8 mouse cellular contexts compared by ENCODE assay signal in genomic region chr14:121450504-121451423, GRCm38 (mm10). TPM values are rescaled to one million over a fixed set of nuclear protein-coding genes. Genes with fewer than 3 reads are reported as not detected.
A peak's percentile ranks its signal among the peaks of the same experiment; 100 is the strongest.
DNase-seq lines count a peak whose midpoint lies in the region; ATAC-seq and TF ChIP-seq lines count a peak whose summit lies in the region.

No protein-coding gene starts in this region.

- intact Hi-C loops in heart, adult 2 months (cut with DNase I), result loop anchor here (1.0 to 5.0 kb wide), 2 partner anchors 171 to 188 kb away; no protein-coding TSS in a partner anchor

- peak overlapping the region; percentile 21 for H3K4me3 ChIP-seq in embryonic facial prominence, embryonic 14.5 days (ENCODE audit: low read depth, low read length)
- peak overlapping the region; percentile 35 for H3K4me3 ChIP-seq in heart, adult 2 months
- no peak overlapping the region for H3K4me3 ChIP-seq in limb, embryonic 11.5 days (ENCODE audit: low read depth, low read length)
- peak overlapping the region; percentile 15; the same call in 1 of the 2 replicates for H3K4me3 ChIP-seq in midbrain, embryonic 13.5 days (replicated peaks)

- peaks cover 5% of the 10 kb centered on the region; the same call in 1 of the 2 replicates for H3K9me3 ChIP-seq in embryonic facial prominence, embryonic 14.5 days (ENCODE audit: control insufficient read depth, low read length)
- no peaks in the 10 kb centered on the region for H3K9me3 ChIP-seq in limb, embryonic 11.5 days (ENCODE audit: control insufficient read depth, low read length)
- no peaks in the 10 kb centered on the region for H3K9me3 ChIP-seq in midbrain, embryonic 13.5 days

- no peaks in the 10 kb centered on the region for H3K79me2 ChIP-seq in heart, adult 2 months (replicated peaks; ENCODE audit: control insufficient read depth, insufficient read depth, low read length)

- ATAC-seq in embryonic facial prominence, embryonic 14.5 days (ENCODE audit: low read depth), result peak; percentile 51
- 0 out of 2 replicates have a peak, but pooled peaks have one; percentile 19 for ATAC-seq in limb, embryonic 11.5 days (ENCODE audit: insufficient number of reproducible peaks, low FRiP score, low TSS enrichment, low read depth)
- no peak for ATAC-seq in midbrain, embryonic 13.5 days

- DNase-seq in A20 (ENCODE audit: low read depth, low spot score), result peak; percentile 71
- DNase-seq in adrenal gland, postnatal 25 days, result peak; percentile 48
- peak; percentile 88 for DNase-seq in embryonic facial prominence, embryonic 14.5 days (ENCODE audit: low spot score)
- peak; percentile 73 to 79 for DNase-seq in heart, adult 2 months
- peak; percentile 67 for DNase-seq in kidney, adult 18-20 months
- peak; percentile 57 for DNase-seq in limb, embryonic 11.5 days (ENCODE audit: low spot score)
- peak; percentile 62 to 65 for DNase-seq in spleen, adult 18-20 months

- WGBS in embryonic facial prominence, embryonic 14.5 days, result 15% methylated on average over 18 of the region's 18 CpGs
- WGBS in heart, adult 2 months, result 9% methylated on average over 18 of the region's 18 CpGs
- WGBS in limb, embryonic 11.5 days, result 23% methylated on average over 18 of the region's 18 CpGs
- WGBS in midbrain, embryonic 13.5 days, result 18% methylated on average over 18 of the region's 18 CpGs

- no peak overlapping the region for H3K27ac ChIP-seq in embryonic facial prominence, embryonic 14.5 days (replicated peaks; ENCODE audit: low read depth, low read length)
- peak overlapping the region; percentile 4; the same call in 1 of the 2 replicates for H3K27ac ChIP-seq in heart, adult 2 months
- H3K27ac ChIP-seq in limb, embryonic 11.5 days (replicated peaks; ENCODE audit: low read depth, low read length), result no peak overlapping the region
- no peak overlapping the region for H3K27ac ChIP-seq in midbrain, embryonic 13.5 days

- TF ChIP-seq CTCF in heart, adult 2 months (IDR thresholded peaks at IDR 0.05), result no peak; the same call in 1 of the 2 replicates

- H3K27me3 ChIP-seq in embryonic facial prominence, embryonic 14.5 days (replicated peaks; ENCODE audit: control insufficient read depth, insufficient read depth, low read length), result no peaks in the 10 kb centered on the region
- H3K27me3 ChIP-seq in heart, adult 2 months (ENCODE audit: control insufficient read depth, insufficient read depth, low read length), result no peaks in the 10 kb centered on the region
- no peaks in the 10 kb centered on the region for H3K27me3 ChIP-seq in limb, embryonic 11.5 days (ENCODE audit: control insufficient read depth, insufficient read depth, low read length)
- H3K27me3 ChIP-seq in midbrain, embryonic 13.5 days, result 0 out of 2 replicates have a peak, but pooled peaks cover 7% of the 10 kb centered on the region

- H3K4me2 ChIP-seq in embryonic facial prominence, embryonic 14.5 days (ENCODE audit: low read depth, low read length), result peak overlapping the region; percentile 54
- peak overlapping the region; percentile 37; the same call in 1 of the 2 replicates for H3K4me2 ChIP-seq in limb, embryonic 11.5 days (ENCODE audit: low read depth, severe bottlenecking)
- H3K4me2 ChIP-seq in midbrain, embryonic 13.5 days (replicated peaks), result peak overlapping the region; percentile 46

- TF ChIP-seq EP300 in heart, adult 2 months (IDR thresholded peaks at IDR 0.05; ENCODE audit: insufficient read depth, low read depth, low read length), result 0 out of 2 replicates have a peak, but pooled peaks have one; percentile 63

- no peaks in the 10 kb centered on the region for H3K36me3 ChIP-seq in embryonic facial prominence, embryonic 14.5 days (ENCODE audit: control insufficient read depth, insufficient read depth, low read length)
- no peaks in the 10 kb centered on the region for H3K36me3 ChIP-seq in heart, adult 2 months (ENCODE audit: control insufficient read depth, insufficient read depth, low read length)
- no peaks in the 10 kb centered on the region for H3K36me3 ChIP-seq in limb, embryonic 11.5 days (ENCODE audit: control insufficient read depth, insufficient read depth, low read length)
- no peaks in the 10 kb centered on the region for H3K36me3 ChIP-seq in midbrain, embryonic 13.5 days

- H3K4me1 ChIP-seq in embryonic facial prominence, embryonic 14.5 days (ENCODE audit: control insufficient read depth, insufficient read depth, low read length), result no peaks in the 10 kb centered on the region
- H3K4me1 ChIP-seq in heart, adult 2 months (ENCODE audit: control insufficient read depth, insufficient read depth, low read length), result peaks cover 2% of the 10 kb centered on the region; the same call in 1 of the 2 replicates
- H3K4me1 ChIP-seq in limb, embryonic 11.5 days (ENCODE audit: control insufficient read depth, insufficient read depth, low read length), result peaks cover 3% of the 10 kb centered on the region; the same call in 1 of the 2 replicates
- H3K4me1 ChIP-seq in midbrain, embryonic 13.5 days (replicated peaks), result peaks cover 12% of the 10 kb centered on the region

- no peak for TF ChIP-seq POLR2A in heart, adult 2 months (IDR thresholded peaks at IDR 0.05; ENCODE audit: insufficient read depth, low read depth, low read length)

- H3K9ac ChIP-seq in embryonic facial prominence, embryonic 14.5 days (ENCODE audit: low read depth, low read length), result peak overlapping the region; percentile 9; the same call in 1 of the 2 replicates
- peak overlapping the region; percentile 33 for H3K9ac ChIP-seq in heart, adult 2 months (ENCODE audit: low read depth, low read length)
- H3K9ac ChIP-seq in limb, embryonic 11.5 days (ENCODE audit: low read length), result no peak overlapping the region
- no peak overlapping the region for H3K9ac ChIP-seq in midbrain, embryonic 13.5 days (replicated peaks)

RNA-seq across cellular contexts. Expression of gene Slc15a1, which starts 54.3 kb away (rescaled TPM):
- not detected in 2 replicates for total RNA-seq in adrenal gland, postnatal 25 days (2021)
- 0.25 and 0.54 TPM in 2 replicates for polyA plus RNA-seq in embryonic facial prominence, embryonic 14.5 days (2014; fragmentation: Nextera tagmentation; extraction: Ambion mirVana)
- total RNA-seq in heart, adult 2 months (2021), result not detected
- not detected in 2 replicates for polyA plus RNA-seq in heart, adult 2 months (2012; rRNA removed)
- not detected in 2 replicates for polyA plus RNA-seq in limb, embryonic 11.5 days (2014; fragmentation: Nextera tagmentation; extraction: Ambion mirVana)
- 0.05 TPM in 1 of 2 replicates, not detected in the other for polyA plus RNA-seq in midbrain, embryonic 13.5 days (2015; fragmentation: Nextera tagmentation; extraction: Ambion mirVana)

Comparison
In these comparisons a context has a peak if more than half of its experiments do, and no peak if none do; other contexts are left out.
1. H3K9ac ChIP-seq: peak in embryonic facial prominence, embryonic 14.5 days (single experiment) and heart, adult 2 months (single experiment); none in limb, embryonic 11.5 days (single experiment) and midbrain, embryonic 13.5 days (single experiment).
2. Peak in every context shown above with its lines, with median percentiles within 50 percentile points of each other: DNase-seq and H3K4me2 ChIP-seq.